Mouse (Mus musculus) embryonic fibroblast, embryonic 13.5 days (primary cell): Measurements from ENCODE around the gene Gatc.

Source experiments
- CTCF ChIP-seq: IDR thresholded peaks from 2 replicates; pipeline ENCODE4 v1.5.1; 2011; ENCODE audit warnings: mild to moderate bottlenecking, control low read depth, low read length, moderate library complexity, borderline replicate concordance; ENCODE audit not compliant: insufficient read depth
- POLR2A ChIP-seq: IDR thresholded peaks from 2 replicates; pipeline ENCODE4 v1.6.1; 2011; ENCODE audit warnings: low read depth, mild to moderate bottlenecking, control low read depth, low read length, moderate library complexity

- TF ChIP-seq CTCF (no peak), POLR2A (no peak)
These were observed 22.1 kb upstream of the Gatc start for GRCm38 (mm10) chr5:115362819-115363714.
